Mouse (Mus musculus) ovary, postnatal 10 days (tissue): ENCODE measurements around the gene Gm20715.
"Not testable (repeated sequence)": the region's sequence is repeated elsewhere in the genome, so short reads cannot be mapped to it uniquely, and the experiment has no call there.

Source experiments
- DNase-seq: peaks from one replicate; pipeline ENCODE4 v3.0.0; 2022; ENCODE audit warnings: low spot score

Gene Gm20715

GRCm38 (mm10) chr7:6410043-6410442, at the start of gene Gm20715:
TSS of gene Gm20715 (plus strand) at chr7:6410277.
- peak; percentile 88 for DNase-seq

GRCm38 (mm10) chr7:6360477-6361060, 49.5 kb upstream of the Gm20715 start:
- DNase-seq = no peak

- DNase-seq = no peak
Measured at GRCm38 (mm10) chr7:6361756-6362155, 48.3 kb upstream of the Gm20715 start.

GRCm38 (mm10) chr7:6362268-6363046, 47.6 kb upstream of the Gm20715 start:
- DNase-seq = peak; percentile 80

GRCm38 (mm10) chr7:6363047-6363488, 47.0 kb upstream of the Gm20715 start, which contains the start of gene Zfp78:
TSS of gene Zfp78 (plus strand) at chr7:6363280.
- DNase-seq = peak; percentile 65

- DNase-seq = no peak
Measured at GRCm38 (mm10) chr7:6364761-6365160, 45.3 kb upstream of the Gm20715 start.

DNA sequence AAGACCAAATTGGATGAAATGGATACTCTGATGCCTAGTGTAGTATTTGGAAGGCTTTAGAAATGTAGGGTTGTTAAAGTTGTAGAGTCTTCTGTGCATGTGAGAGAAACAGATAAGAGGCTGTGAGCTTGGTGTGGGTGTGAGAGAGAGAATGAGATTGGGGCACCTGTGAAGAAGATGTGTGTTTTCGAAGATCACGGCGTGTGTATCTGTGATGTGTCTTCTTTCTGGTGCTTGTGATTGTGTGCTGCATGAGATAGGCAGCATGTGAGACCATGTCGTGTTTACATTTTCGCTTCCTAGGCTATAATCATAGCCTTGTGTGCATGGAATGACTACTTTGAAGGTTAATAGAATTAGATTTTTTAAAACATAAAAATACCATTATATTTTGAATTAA, 42.9 kb upstream of the Gm20715 start:
- DNase-seq = no peak

- DNase-seq = not testable (repeated sequence)
Measured at GRCm38 (mm10) chr7:6368146-6368545, 41.9 kb upstream of the Gm20715 start.

GRCm38 (mm10) chr7:6369460-6369859, 40.6 kb upstream of the Gm20715 start:
- no peak for DNase-seq

- no peak for DNase-seq
Measured at GRCm38 (mm10) chr7:6372993-6373392, 37.1 kb upstream of the Gm20715 start.

- DNase-seq = no peak
Measured at GRCm38 (mm10) chr7:6378441-6378840, 31.6 kb upstream of the Gm20715 start.

DNA sequence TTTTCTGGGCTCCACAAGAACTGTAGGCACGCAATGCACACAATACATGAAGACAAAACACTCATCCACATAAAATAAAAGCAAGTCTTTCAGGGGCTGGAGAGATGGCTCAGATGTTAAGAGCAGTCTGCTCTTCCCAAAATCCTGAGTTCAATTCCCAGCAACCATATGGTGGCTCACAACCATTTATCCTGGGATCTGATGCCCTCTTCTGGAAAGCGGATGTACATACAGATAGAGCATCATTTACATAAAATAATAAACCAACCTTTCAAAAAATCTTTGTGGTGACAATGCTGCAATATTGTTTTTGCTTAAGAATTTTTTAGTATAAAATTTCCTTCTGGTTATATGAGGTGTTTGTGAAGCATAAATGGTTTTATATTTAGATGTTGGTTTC, 28.6 kb upstream of the Gm20715 start:
- DNase-seq = no peak

DNA sequence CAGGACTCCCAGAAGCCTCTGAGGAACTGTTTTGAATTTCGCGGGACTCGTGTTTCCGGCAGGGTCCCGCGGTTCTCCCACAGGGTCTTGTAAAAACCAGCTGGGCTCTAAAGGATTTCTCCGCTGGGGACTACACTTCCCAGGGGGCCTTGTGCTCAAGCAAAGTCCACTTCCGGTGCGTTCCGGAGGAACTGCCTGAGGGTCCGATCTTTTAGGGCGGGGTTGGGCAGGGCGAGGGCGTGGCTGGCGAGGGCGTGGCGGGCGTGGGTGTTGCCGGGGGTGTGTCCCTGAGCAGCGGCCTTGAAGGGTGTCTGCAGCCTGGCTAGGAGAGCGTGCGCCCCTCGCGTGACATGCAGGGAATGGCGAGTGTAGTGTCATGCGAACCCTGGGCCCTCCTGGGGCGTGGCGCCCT, 27.0 kb upstream of the Gm20715 start, which contains the start of gene Zfp28:
TSS of gene Zfp28 (plus strand) at position 252 of the 412 bp plus-strand sequence.
- DNase-seq = peak; percentile 81

- DNase-seq = no peak
Measured at GRCm38 (mm10) chr7:6384011-6384410, 26.1 kb upstream of the Gm20715 start.

- no peak for DNase-seq
Measured at GRCm38 (mm10) chr7:6386995-6387394, 23.1 kb upstream of the Gm20715 start.

- no peak for DNase-seq
Measured at GRCm38 (mm10) chr7:6388971-6389370, 21.1 kb upstream of the Gm20715 start.

- no peak for DNase-seq
Measured at GRCm38 (mm10) chr7:6389449-6389848, 20.6 kb upstream of the Gm20715 start.

GRCm38 (mm10) chr7:6397996-6398975, 11.8 kb upstream of the Gm20715 start, which contains the start of gene Smim17:
TSS of gene Smim17 (plus strand) at chr7:6398715.
- DNase-seq = peak; percentile 1

DNA sequence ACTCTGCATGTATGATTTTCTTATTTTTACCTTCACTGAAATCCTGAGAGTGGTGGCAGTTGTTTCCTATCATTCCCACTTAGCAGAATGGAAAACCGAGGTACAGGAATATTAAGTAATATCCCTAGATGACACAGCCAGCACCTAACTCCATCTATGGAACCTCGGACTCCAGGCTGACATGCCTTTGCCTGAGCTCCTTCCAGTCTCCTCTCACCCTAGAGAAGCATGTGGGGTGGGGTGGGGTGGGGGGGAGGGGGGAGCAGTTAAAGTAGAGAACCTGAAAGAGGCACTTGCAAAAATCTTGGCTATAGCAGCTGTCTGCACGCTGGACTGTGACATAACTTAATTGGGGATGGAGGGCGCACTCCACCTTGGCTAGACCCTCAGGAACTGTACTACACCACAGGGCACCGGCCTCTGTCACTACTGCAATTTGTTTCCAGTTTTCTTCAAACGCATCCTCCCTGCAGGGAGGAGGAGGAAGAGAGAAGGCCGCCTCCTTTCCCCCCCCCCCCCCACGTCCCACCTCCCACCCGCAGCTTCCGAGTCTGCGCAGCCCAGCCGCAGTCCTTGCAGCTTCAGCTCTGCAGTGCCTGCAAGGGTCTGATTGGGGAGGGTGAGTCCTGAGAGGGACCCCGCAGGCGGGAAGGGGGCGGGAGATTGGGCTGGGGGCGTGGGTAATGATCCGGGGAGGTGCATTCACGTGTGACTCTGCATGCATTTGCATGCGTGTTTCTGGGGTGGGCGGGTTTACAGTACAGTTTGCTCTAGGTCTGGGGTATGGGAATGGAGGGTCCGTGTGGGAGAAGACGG, 4.8 kb downstream of the Gm20715 start:
- no peak for DNase-seq

DNA sequence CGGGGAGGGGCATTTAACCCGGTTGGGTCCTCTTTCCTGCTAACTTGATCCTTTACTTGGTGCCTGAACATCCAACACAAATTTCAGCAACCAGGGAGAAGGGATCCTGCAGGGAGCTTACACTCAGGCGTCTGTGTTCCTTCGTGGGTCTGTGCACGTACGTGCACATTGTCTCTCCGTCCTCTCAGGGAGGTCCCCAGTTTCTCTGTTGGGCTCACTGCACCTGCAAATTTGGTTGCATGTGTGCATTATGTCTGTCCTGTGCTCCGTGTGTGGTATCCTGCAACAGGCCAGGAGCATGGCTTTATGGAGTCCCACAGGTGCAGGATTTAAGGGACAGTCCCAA, 5.3 kb downstream of the Gm20715 start:
- DNase-seq = no peak

DNA sequence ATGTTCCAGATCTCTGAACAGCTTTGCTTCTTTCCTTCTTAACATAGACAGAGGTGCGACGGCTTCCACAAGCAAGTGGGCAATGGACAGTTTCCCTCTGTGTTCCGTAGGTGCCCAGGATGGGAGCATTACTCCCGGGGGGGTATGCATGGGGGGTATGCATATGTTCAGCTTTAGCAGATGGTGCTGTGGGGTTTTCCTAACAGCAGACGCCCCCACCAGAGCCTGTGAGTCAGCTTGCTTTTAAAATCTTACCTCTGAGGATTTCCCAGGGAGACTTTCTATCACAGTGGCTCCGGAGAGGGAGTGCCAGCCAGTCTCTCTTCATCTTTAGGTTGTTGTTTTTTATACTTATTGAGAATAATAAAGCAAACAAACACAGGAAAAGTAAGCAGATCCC, 9.8 kb downstream of the Gm20715 start:
- DNase-seq = no peak
